Mouse (Mus musculus): ENCODE measurements around the gene Igdcc3. TPM values are rescaled to one million over a fixed set of nuclear protein-coding genes. Genes with fewer than 3 reads are reported as not detected.
A peak's percentile ranks its signal among the peaks of the same experiment; 100 is the strongest.
"Not testable (repeated sequence)": the region's sequence is repeated elsewhere in the genome, so short reads cannot be mapped to it uniquely, and the experiment has no call there.

Gene Igdcc3
- polyA plus RNA-seq, 1 experiment from 2014 or later: 2.4 TPM

DNA sequence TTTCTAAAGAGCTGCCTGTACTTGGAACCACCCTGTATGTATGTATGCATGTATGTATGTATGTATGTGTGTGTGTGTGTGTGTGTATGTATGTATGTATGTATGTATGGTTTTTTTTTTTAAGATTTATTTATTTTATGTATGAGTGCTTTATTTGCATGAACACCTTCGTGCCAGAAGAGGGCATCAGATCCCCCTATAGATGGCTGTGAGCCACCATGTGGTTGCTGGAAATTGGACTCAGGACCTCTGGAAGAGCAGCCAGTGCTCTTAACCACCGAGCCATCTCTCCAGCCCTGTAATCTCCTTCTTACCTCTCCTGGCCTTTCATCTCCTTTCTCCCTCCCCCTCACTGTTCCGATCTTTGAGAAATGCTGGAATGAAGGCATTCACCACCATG lies 79.4 kb downstream of the Igdcc3 start:
- not testable (repeated sequence) for DNase-seq (ENCODE audit: low spot score); ATAC-seq (replicated peaks; ENCODE audit: low FRiP score, low read depth)

DNA sequence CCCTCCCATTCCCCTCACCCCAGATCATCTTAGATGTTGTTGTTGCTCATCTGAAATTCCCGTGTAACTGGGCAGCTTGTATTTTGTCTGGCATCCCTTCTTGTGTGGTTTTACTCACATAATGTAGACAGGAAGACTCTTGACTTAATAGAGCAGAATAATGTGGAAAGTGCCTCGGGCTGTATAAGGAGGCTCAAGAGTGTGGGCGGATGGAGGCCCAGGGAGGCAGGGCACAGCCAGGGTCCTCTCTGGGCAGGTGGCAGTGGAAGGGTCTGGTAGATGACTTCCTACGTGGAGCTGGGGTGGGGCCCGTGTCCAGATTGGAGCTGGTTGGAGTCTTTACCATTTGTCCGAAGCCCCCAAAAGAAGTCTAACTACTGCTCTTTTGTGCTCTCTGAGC lies 82.9 kb downstream of the Igdcc3 start:
- WGBS: 79% methylated on average over 6 of the region's 6 CpGs

More for the DNA sequence above, 79.4 kb downstream of the Igdcc3 start:
- not testable (repeated sequence) for H3K9ac ChIP-seq (ENCODE audit: low read depth, low read length); H3K36me3 ChIP-seq (ENCODE audit: insufficient read depth, low read length); H3K4me3 ChIP-seq (replicated peaks; ENCODE audit: low read depth, low read length); H3K27me3 ChIP-seq (ENCODE audit: insufficient read depth, low read length); H3K9me3 ChIP-seq (replicated peaks; ENCODE audit: low read length); H3K27ac ChIP-seq; H3K4me2 ChIP-seq (ENCODE audit: low read length)
- H3K4me1 ChIP-seq (replicated peaks; ENCODE audit: insufficient read depth, low read length): peaks cover 15% of the 10 kb centered on the region; the same call in 1 of the 2 replicates
- WGBS: 31% methylated on average over 3 of the region's 3 CpGs
- TF ChIP-seq CTCF (IDR thresholded peaks at IDR 0.05; ENCODE audit: low read depth): peak; percentile 58

DNA sequence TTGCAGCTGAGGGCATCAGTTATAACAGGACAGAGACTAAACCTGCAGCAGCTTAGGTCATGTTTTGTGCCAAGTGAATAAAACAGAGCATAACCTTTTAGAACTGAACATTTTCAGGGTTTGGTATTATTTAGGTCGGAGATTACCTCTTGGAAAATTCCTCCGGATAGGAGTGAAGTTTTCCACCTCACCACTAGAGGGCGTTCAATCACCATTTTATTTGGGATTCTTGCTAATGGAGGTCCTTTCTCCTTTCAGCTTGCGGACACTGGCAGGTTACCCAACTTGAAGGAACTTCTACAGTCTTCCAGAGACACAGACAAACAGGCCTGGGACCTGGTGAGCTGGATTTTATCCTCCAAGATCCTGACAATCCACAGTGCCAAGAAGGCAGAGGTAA lies 84.8 kb downstream of the Igdcc3 start:
- H3K27ac ChIP-seq: no peak overlapping the region
- peaks cover 4% of the 10 kb centered on the region; the same call in 1 of the 2 replicates for H3K36me3 ChIP-seq (ENCODE audit: insufficient read depth, low read length)
- peak; percentile 75 for TF ChIP-seq CTCF (IDR thresholded peaks at IDR 0.05; ENCODE audit: low read depth)
- no peak overlapping the region for H3K4me2 ChIP-seq (ENCODE audit: low read length)
- no peak overlapping the region for H3K9ac ChIP-seq (ENCODE audit: low read depth, low read length)
- no peaks in the 10 kb centered on the region for H3K4me1 ChIP-seq (replicated peaks; ENCODE audit: insufficient read depth, low read length)
- ATAC-seq (replicated peaks; ENCODE audit: low FRiP score, low read depth): no peak
- WGBS: 38% methylated on average over 4 of the region's 4 CpGs
- no peaks in the 10 kb centered on the region for H3K27me3 ChIP-seq (ENCODE audit: insufficient read depth, low read length)
- no peaks in the 10 kb centered on the region for H3K9me3 ChIP-seq (replicated peaks; ENCODE audit: low read length)
- H3K4me3 ChIP-seq (replicated peaks; ENCODE audit: low read depth, low read length): no peak overlapping the region
- DNase-seq (ENCODE audit: low spot score): peak; percentile 73

More for the DNA sequence above, 82.9 kb downstream of the Igdcc3 start:
- no peak for TF ChIP-seq CTCF (IDR thresholded peaks at IDR 0.05; ENCODE audit: low read depth)
- ATAC-seq (replicated peaks; ENCODE audit: low FRiP score, low read depth) (no peak), DNase-seq (ENCODE audit: low spot score) (no peak)
- Histone ChIP-seq H3K27ac (no peak overlapping the region), H3K9me3 (replicated peaks; ENCODE audit: low read length) (no peaks in the 10 kb centered on the region), H3K9ac (ENCODE audit: low read depth, low read length) (no peak overlapping the region), H3K4me3 (replicated peaks; ENCODE audit: low read depth, low read length) (no peak overlapping the region), H3K36me3 (ENCODE audit: insufficient read depth, low read length) (no peaks in the 10 kb centered on the region), H3K27me3 (ENCODE audit: insufficient read depth, low read length) (no peaks in the 10 kb centered on the region), H3K4me2 (ENCODE audit: low read length) (no peak overlapping the region), H3K4me1 (replicated peaks; ENCODE audit: insufficient read depth, low read length) (no peaks in the 10 kb centered on the region)

DNA sequence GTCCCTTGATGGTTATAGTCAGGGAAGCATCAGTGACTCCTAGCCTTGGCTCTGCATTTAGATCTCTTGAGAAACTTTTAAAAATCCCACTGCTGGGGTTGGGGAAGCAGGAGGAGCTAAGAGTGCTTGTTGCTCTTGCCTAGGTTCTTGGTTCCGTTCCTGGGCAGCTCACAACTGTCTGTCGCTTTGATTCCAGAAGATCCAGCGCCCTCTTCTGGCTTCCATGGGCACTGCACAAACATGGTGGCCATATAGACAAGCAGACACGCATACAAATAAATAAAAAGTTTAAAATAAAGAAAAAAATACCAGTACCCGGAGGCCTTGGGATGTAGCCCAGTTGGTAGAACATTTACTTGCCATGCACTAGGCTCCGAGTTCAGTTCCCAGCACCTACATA lies 89.3 kb downstream of the Igdcc3 start:
- no peaks in the 10 kb centered on the region for H3K9me3 ChIP-seq (replicated peaks; ENCODE audit: low read length)
- H3K36me3 ChIP-seq (ENCODE audit: insufficient read depth, low read length): peaks cover 4% of the 10 kb centered on the region; the same call in 1 of the 2 replicates
- DNase-seq (ENCODE audit: low spot score): no peak
- H3K4me3 ChIP-seq (replicated peaks; ENCODE audit: low read depth, low read length): no peak overlapping the region
- H3K9ac ChIP-seq (ENCODE audit: low read depth, low read length): no peak overlapping the region
- H3K27ac ChIP-seq: no peak overlapping the region
- H3K27me3 ChIP-seq (ENCODE audit: insufficient read depth, low read length): no peaks in the 10 kb centered on the region
- TF ChIP-seq CTCF (IDR thresholded peaks at IDR 0.05; ENCODE audit: low read depth): peak; percentile 35; the same call in 1 of the 2 replicates
- WGBS: 75% methylated on average over 6 of the region's 6 CpGs
- no peaks in the 10 kb centered on the region for H3K4me1 ChIP-seq (replicated peaks; ENCODE audit: insufficient read depth, low read length)
- no peak for ATAC-seq (replicated peaks; ENCODE audit: low FRiP score, low read depth)
- H3K4me2 ChIP-seq (ENCODE audit: low read length): no peak overlapping the region

DNA sequence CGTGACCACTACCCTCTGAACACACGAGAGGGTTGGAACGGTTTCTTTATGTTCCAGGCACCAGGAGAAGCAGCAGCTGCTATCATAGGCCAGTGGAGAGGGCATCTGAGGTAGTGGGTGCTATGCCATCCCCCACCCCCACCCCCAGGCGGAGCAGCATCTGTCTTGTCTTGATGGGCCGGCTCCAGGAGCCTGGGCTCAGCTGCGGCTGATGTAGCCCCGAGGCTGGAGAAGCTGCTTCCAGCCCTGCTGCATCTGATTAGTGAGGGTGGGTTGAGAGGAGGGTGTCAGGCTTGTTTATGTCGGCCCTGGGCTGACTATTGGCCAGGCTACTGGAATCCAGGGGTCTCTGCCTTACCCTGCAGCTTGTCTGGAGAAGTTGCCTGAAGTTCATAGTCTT lies 90.3 kb downstream of the Igdcc3 start:
- Histone ChIP-seq H3K4me1 (replicated peaks; ENCODE audit: insufficient read depth, low read length) (no peaks in the 10 kb centered on the region), H3K4me3 (replicated peaks; ENCODE audit: low read depth, low read length) (no peak overlapping the region), H3K9me3 (replicated peaks; ENCODE audit: low read length) (no peaks in the 10 kb centered on the region), H3K27me3 (ENCODE audit: insufficient read depth, low read length) (no peaks in the 10 kb centered on the region), H3K36me3 (ENCODE audit: insufficient read depth, low read length) (peaks cover 4% of the 10 kb centered on the region; the same call in 1 of the 2 replicates), H3K4me2 (ENCODE audit: low read length) (no peak overlapping the region), H3K27ac (no peak overlapping the region), H3K9ac (ENCODE audit: low read depth, low read length) (no peak overlapping the region)
- no peak for TF ChIP-seq CTCF (IDR thresholded peaks at IDR 0.05; ENCODE audit: low read depth)
- ATAC-seq (replicated peaks; ENCODE audit: low FRiP score, low read depth): no peak
- DNase-seq (ENCODE audit: low spot score): no peak
- WGBS: 78% methylated on average over 8 of the region's 8 CpGs

DNA sequence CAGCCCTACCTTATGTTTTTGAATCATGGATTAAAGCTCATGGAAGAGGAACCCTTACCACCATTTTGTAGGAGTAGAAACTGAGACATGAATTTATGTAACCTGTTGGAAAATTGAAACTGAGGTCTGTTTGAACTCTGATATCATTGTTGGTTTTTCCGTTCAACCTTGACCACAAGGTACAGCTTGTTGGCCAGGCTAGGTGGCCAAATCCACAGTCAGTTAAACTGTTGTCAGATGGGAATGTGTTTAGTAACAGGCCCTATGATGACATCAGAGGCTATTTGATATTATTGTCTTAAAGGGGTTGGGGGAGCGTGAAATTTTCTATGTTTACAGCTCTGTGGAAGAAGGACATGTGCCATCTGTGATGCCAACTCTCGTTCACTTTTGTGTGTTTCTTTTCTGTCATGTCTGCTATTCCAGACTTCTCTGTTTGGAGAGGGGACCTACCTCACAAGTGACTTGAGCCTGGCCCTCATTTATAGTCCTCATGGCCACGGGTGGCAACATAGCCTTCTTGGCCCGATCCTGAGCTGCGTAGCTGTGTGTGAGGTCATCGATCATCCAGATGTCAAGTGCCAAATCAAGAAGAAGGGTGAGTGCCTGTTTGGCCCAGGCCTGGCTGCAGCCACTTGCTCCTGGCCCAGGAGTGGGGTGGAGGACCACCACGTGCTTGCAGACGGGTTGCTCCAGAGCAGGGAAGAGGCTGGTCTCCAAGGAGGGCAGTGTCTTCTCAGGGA lies 92.4 kb downstream of the Igdcc3 start:
- WGBS: 78% methylated on average over 9 of the region's 9 CpGs
- no peak for DNase-seq (ENCODE audit: low spot score)
- ATAC-seq (replicated peaks; ENCODE audit: low FRiP score, low read depth): no peak

More for the DNA sequence above, 92.4 kb downstream of the Igdcc3 start:
- Histone ChIP-seq H3K27me3 (ENCODE audit: insufficient read depth, low read length) (no peaks in the 10 kb centered on the region), H3K36me3 (ENCODE audit: insufficient read depth, low read length) (peaks cover 4% of the 10 kb centered on the region; the same call in 1 of the 2 replicates), H3K4me3 (replicated peaks; ENCODE audit: low read depth, low read length) (no peak overlapping the region), H3K4me2 (ENCODE audit: low read length) (no peak overlapping the region), H3K4me1 (replicated peaks; ENCODE audit: insufficient read depth, low read length) (0 out of 2 replicates have a peak, but pooled peaks cover 4% of the 10 kb centered on the region), H3K9me3 (replicated peaks; ENCODE audit: low read length) (no peaks in the 10 kb centered on the region), H3K9ac (ENCODE audit: low read depth, low read length) (no peak overlapping the region), H3K27ac (no peak overlapping the region)
- no peak for TF ChIP-seq CTCF (IDR thresholded peaks at IDR 0.05; ENCODE audit: low read depth)
